ENCODE assay signal across 16 mouse cellular contexts in the genomic region with DNA sequence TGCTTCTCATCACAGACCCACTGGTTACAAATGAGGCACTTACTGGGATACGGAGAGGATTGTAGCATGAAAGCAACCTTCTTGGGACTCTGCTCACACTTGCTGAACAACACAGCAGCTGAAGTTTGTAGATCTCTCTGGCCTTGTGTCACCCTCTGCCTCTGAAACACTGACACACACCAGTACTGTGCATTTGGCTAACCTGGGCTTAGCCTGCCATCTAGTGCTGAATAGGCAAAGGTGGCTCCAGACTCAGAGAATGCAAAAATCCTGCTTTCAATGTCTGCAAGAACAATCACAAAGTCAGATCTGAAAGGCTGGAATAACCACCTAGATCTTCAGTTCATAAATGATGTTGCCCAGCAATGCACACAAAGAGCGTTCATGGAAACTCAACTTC. TPM values are rescaled to one million over a fixed set of nuclear protein-coding genes. Genes with fewer than 3 reads are reported as not detected.
DNase-seq lines count a peak whose midpoint lies in the region; ATAC-seq and TF ChIP-seq lines count a peak whose summit lies in the region.
"Not testable (repeated sequence)": the region's sequence is repeated elsewhere in the genome, so short reads cannot be mapped to it uniquely, and the experiment has no call there.
"Had no signal": no experiment of that assay in that cellular context is flagged by ENCODE, and none has a peak within 500 bp of the region (broad histone marks: within the 10 kb centered on the region; RNA-seq: fewer than 3 reads in every experiment).

No protein-coding gene starts in this region.

- not testable (repeated sequence) for H3K27ac ChIP-seq in intestine, postnatal 0 days (ENCODE audit: low read depth, low read length); lung, embryonic 14.5 days (ENCODE audit: low read depth)

- POLR2A ChIA-PET in Patski (lab: Charles Lee): not testable (repeated sequence)

- in situ Hi-C loops in Patski (cut with MboI; ENCODE audit: low pct_unique_long_range_greater_than_20kb): loop anchor here (25.0 kb wide), 1 partner anchor 349 kb away; the partner anchor contains the start of gene Btnl9

- H3K27me3 ChIP-seq in Patski; intestine, postnatal 0 days (replicated peaks; ENCODE audit: control insufficient read depth, insufficient read depth, low read length); lung, embryonic 14.5 days (ENCODE audit: insufficient read depth, low read length): not testable (repeated sequence)

- H3K36me3 ChIP-seq in intestine, postnatal 0 days (ENCODE audit: control insufficient read depth, insufficient read depth); lung, embryonic 14.5 days (ENCODE audit: insufficient read depth): not testable (repeated sequence)

- not testable (repeated sequence) for H3K4me1 ChIP-seq in intestine, postnatal 0 days (replicated peaks; ENCODE audit: control insufficient read depth, insufficient read depth, low read length); lung, embryonic 14.5 days (ENCODE audit: insufficient read depth)

- 77% methylated on average over 2 of the region's 2 CpGs for WGBS in intestine, postnatal 0 days
- 83% methylated on average over 2 of the region's 2 CpGs for WGBS in lung, embryonic 14.5 days

- ATAC-seq in Patski: peak; percentile 57
- ATAC-seq in granulocyte monocyte progenitor cell, adult 5-6 weeks (replicated peaks; ENCODE audit: poor library complexity, severe bottlenecking): peak; percentile 48; the same call in 1 of the 2 replicates
- ATAC-seq in intestine, postnatal 0 days; lung, embryonic 14.5 days (ENCODE audit: insufficient read depth): not testable (repeated sequence)

- not testable (repeated sequence) for H3K4me2 ChIP-seq in intestine, postnatal 0 days (replicated peaks; ENCODE audit: low read depth); lung, embryonic 14.5 days

- not testable (repeated sequence) for H3K4me3 ChIP-seq in intestine, postnatal 0 days (ENCODE audit: low read depth, low read length); lung, embryonic 14.5 days (ENCODE audit: low read depth, low read length)

- H3K9me3 ChIP-seq in intestine, postnatal 0 days (ENCODE audit: control insufficient read depth); lung, embryonic 14.5 days (ENCODE audit: low read depth, low read length): not testable (repeated sequence)

- CTCF ChIA-PET in Patski (lab: Charles Lee): not testable (repeated sequence)

- TF ChIP-seq CTCF in Patski (IDR thresholded peaks at IDR 0.05): peak; percentile 59
- TF ChIP-seq CTCF in intestine, postnatal 0 days (IDR thresholded peaks at IDR 0.05; ENCODE audit: low read depth): peak; percentile 29; the same call in 1 of the 2 replicates
- peak; percentile 24 for TF ChIP-seq CTCF in lung, embryonic 14.5 days (IDR thresholded peaks at IDR 0.05; ENCODE audit: low read depth)

- DNase-seq in Patski (ENCODE audit: low read depth, low spot score): not testable (repeated sequence)
- peak; percentile 10 for DNase-seq in embryo, embryonic 10.5 days (ENCODE audit: low spot score)
- peak; percentile 14 to 30 for DNase-seq in layer of hippocampus, postnatal 10 days (ENCODE audit: low spot score in 2 of 2)
- DNase-seq in lung, embryonic 14.5 days: peak; percentile 8
- peak; percentile 39 for DNase-seq in right cerebral cortex, adult 18-20 months

- H3K9ac ChIP-seq in intestine, postnatal 0 days (ENCODE audit: low read depth, low read length); lung, embryonic 14.5 days: not testable (repeated sequence)

RNA-seq across cellular contexts. Expression of gene Olfr1381, which starts 6.6 kb away (rescaled TPM):
- polyA plus RNA-seq in Patski (2021): not detected
- total RNA-seq in granulocyte monocyte progenitor cell, adult 5-6 weeks (2014; fragmentation: Nextera tagmentation): not detected in 2 replicates
- total RNA-seq in granulocyte monocyte progenitor cell, adult 5-6 weeks (2017): not detected in 2 replicates
- not detected in 2 replicates for polyA plus RNA-seq in intestine, postnatal 0 days (2015; fragmentation: Nextera tagmentation; extraction: Ambion mirVana)
- total RNA-seq in layer of hippocampus, postnatal 10 days (2021): not detected
- not detected in 2 replicates for polyA plus RNA-seq in lung, embryonic 14.5 days (2014; fragmentation: Nextera tagmentation; extraction: Ambion mirVana)
- total RNA-seq: adrenal gland, adult 18-20 months; heart, postnatal 14 days had no signal
- polyA plus RNA-seq: gonadal fat pad, adult 2 months; intestine, embryonic 15.5 days; large intestine, adult 2 months; limb, embryonic 15.5 days; lung, embryonic 15.5 days; myocyte; thymus, adult 2 months had no signal

RNA-seq across cellular contexts. Expression of gene Olfr1382, which starts 8.6 kb away (rescaled TPM):
- not detected for polyA plus RNA-seq in Patski (2021)
- total RNA-seq in granulocyte monocyte progenitor cell, adult 5-6 weeks (2014; fragmentation: Nextera tagmentation): not detected in 2 replicates
- total RNA-seq in granulocyte monocyte progenitor cell, adult 5-6 weeks (2017): not detected in 2 replicates
- not detected in 2 replicates for polyA plus RNA-seq in intestine, postnatal 0 days (2015; fragmentation: Nextera tagmentation; extraction: Ambion mirVana)
- total RNA-seq in layer of hippocampus, postnatal 10 days (2021): not detected
- polyA plus RNA-seq in lung, embryonic 14.5 days (2014; fragmentation: Nextera tagmentation; extraction: Ambion mirVana): not detected in 2 replicates
- total RNA-seq: adrenal gland, adult 18-20 months; heart, postnatal 14 days had no signal
- polyA plus RNA-seq: gonadal fat pad, adult 2 months; intestine, embryonic 15.5 days; large intestine, adult 2 months; limb, embryonic 15.5 days; lung, embryonic 15.5 days; myocyte; thymus, adult 2 months had no signal

RNA-seq across cellular contexts. Expression of gene Olfr1383, which starts 17.2 kb away (rescaled TPM):
- polyA plus RNA-seq in Patski (2021): 0.45 TPM
- not detected in 2 replicates for total RNA-seq in granulocyte monocyte progenitor cell, adult 5-6 weeks (2014; fragmentation: Nextera tagmentation)
- not detected in 2 replicates for total RNA-seq in granulocyte monocyte progenitor cell, adult 5-6 weeks (2017)
- polyA plus RNA-seq in intestine, postnatal 0 days (2015; fragmentation: Nextera tagmentation; extraction: Ambion mirVana): not detected in 2 replicates
- total RNA-seq in layer of hippocampus, postnatal 10 days (2021): under 1 TPM; 0.46 to 0.56 TPM
- polyA plus RNA-seq in lung, embryonic 14.5 days (2014; fragmentation: Nextera tagmentation; extraction: Ambion mirVana): not detected in 2 replicates
- polyA plus RNA-seq: gonadal fat pad, adult 2 months; intestine, embryonic 15.5 days; large intestine, adult 2 months; limb, embryonic 15.5 days; lung, embryonic 15.5 days; myocyte; thymus, adult 2 months had no signal

RNA-seq across cellular contexts. Expression of gene Olfr1380, which starts 20.0 kb away (rescaled TPM):
- polyA plus RNA-seq in Patski (2021): not detected
- not detected in 2 replicates for total RNA-seq in granulocyte monocyte progenitor cell, adult 5-6 weeks (2014; fragmentation: Nextera tagmentation)
- not detected in 2 replicates for total RNA-seq in granulocyte monocyte progenitor cell, adult 5-6 weeks (2017)
- not detected in 2 replicates for polyA plus RNA-seq in intestine, postnatal 0 days (2015; fragmentation: Nextera tagmentation; extraction: Ambion mirVana)
- not detected for total RNA-seq in layer of hippocampus, postnatal 10 days (2021)
- not detected in 2 replicates for polyA plus RNA-seq in lung, embryonic 14.5 days (2014; fragmentation: Nextera tagmentation; extraction: Ambion mirVana)
- total RNA-seq: adrenal gland, adult 18-20 months; heart, postnatal 14 days had no signal
- polyA plus RNA-seq: gonadal fat pad, adult 2 months; intestine, embryonic 15.5 days; large intestine, adult 2 months; limb, embryonic 15.5 days; lung, embryonic 15.5 days; myocyte; thymus, adult 2 months had no signal

RNA-seq across cellular contexts. Expression of gene Olfr1384, which starts 30.1 kb away (rescaled TPM):
- 0.26 TPM for polyA plus RNA-seq in Patski (2021)
- not detected in 2 replicates for total RNA-seq in granulocyte monocyte progenitor cell, adult 5-6 weeks (2014; fragmentation: Nextera tagmentation)
- not detected in 2 replicates for total RNA-seq in granulocyte monocyte progenitor cell, adult 5-6 weeks (2017)
- not detected in 2 replicates for polyA plus RNA-seq in intestine, postnatal 0 days (2015; fragmentation: Nextera tagmentation; extraction: Ambion mirVana)
- total RNA-seq in layer of hippocampus, postnatal 10 days (2021): not detected
- not detected in 2 replicates for polyA plus RNA-seq in lung, embryonic 14.5 days (2014; fragmentation: Nextera tagmentation; extraction: Ambion mirVana)
- total RNA-seq: adrenal gland, adult 18-20 months had no signal
- polyA plus RNA-seq: gonadal fat pad, adult 2 months; intestine, embryonic 15.5 days; large intestine, adult 2 months; limb, embryonic 15.5 days; lung, embryonic 15.5 days; myocyte; thymus, adult 2 months had no signal
